Mouse (Mus musculus) gastrocnemius, postnatal 36 days (tissue): ENCODE results near the gene Ppp1r12b. TPM values are rescaled to one million over a fixed set of nuclear protein-coding genes. Genes with fewer than 3 reads are reported as not detected.

Experiments used
- DNase-seq, 2 experiments: peaks; one replicate each; pipeline ENCODE4 v3.0.0; 2022
- intact Hi-C: fragments of 180-260 bp; cut with DNase I; formaldehyde crosslinking; loops from one replicate; pipeline ENCODE4 v1.15.1; 2025
- total RNA-seq, 2 experiments: library from RNA; stranded (reverse); gene quantifications; 2 replicates each; pipeline ENCODE4 v1.2.3; 2021

Gene Ppp1r12b
- total RNA-seq, 2 experiments from 2014 or later, result 170 to 182 TPM

GRCm38 (mm10) chr1:134947590-134947989 is 8.2 kb downstream of the Ppp1r12b start:
- no peak for DNase-seq
- intact Hi-C loops, result no loop called here

- intact Hi-C loops, result no loop called here
- no peak for DNase-seq
These were observed 12.8 kb downstream of the Ppp1r12b start for GRCm38 (mm10) chr1:134942898-134943297.

- no peak for DNase-seq
- intact Hi-C loops, result no loop called here
These were observed 14.9 kb downstream of the Ppp1r12b start for GRCm38 (mm10) chr1:134940863-134941262.

GRCm38 (mm10) chr1:134938233-134938632 is 17.5 kb downstream of the Ppp1r12b start:
- intact Hi-C loops, result no loop called here
- DNase-seq, result no peak

- intact Hi-C loops, result no loop called here
- no peak for DNase-seq
These were observed 19.4 kb downstream of the Ppp1r12b start for GRCm38 (mm10) chr1:134936335-134936734.

GRCm38 (mm10) chr1:134932431-134932830 is 23.3 kb downstream of the Ppp1r12b start:
- DNase-seq, result peak in 1 of 2 experiments; percentile 14
- intact Hi-C loops, result no loop called here

- intact Hi-C loops, result loop anchor here (5.0 kb wide), 1 partner anchor 33 kb away; no protein-coding TSS in a partner anchor
- DNase-seq, result peak in 1 of 2 experiments; percentile 29
These were observed 36.7 kb downstream of the Ppp1r12b start for GRCm38 (mm10) chr1:134919010-134919409.

- peak in 1 of 2 experiments; percentile 33 for DNase-seq
- intact Hi-C loops, result loop anchor here (5.0 kb wide), 1 partner anchor 37 kb away; no protein-coding TSS in a partner anchor
These were observed 40.3 kb downstream of the Ppp1r12b start for GRCm38 (mm10) chr1:134915421-134915820.

- peak; percentile 60 to 81 for DNase-seq
- intact Hi-C loops, result no loop called here
These were observed 42.2 kb downstream of the Ppp1r12b start for GRCm38 (mm10) chr1:134913535-134913934.

GRCm38 (mm10) chr1:134911892-134912291 is 43.9 kb downstream of the Ppp1r12b start:
- DNase-seq, result peak in 1 of 2 experiments; percentile 19
- intact Hi-C loops, result no loop called here

- no peak for DNase-seq
- intact Hi-C loops, result no loop called here
These were observed 45.7 kb downstream of the Ppp1r12b start for GRCm38 (mm10) chr1:134910037-134910436.

GRCm38 (mm10) chr1:134909442-134909841 is 46.3 kb downstream of the Ppp1r12b start:
- intact Hi-C loops, result no loop called here

GRCm38 (mm10) chr1:134902051-134902619 is 53.6 kb downstream of the Ppp1r12b start:
- DNase-seq, result no peak
- intact Hi-C loops, result no loop called here

More at GRCm38 (mm10) chr1:134909442-134909841, 46.3 kb downstream of the Ppp1r12b start:
- peak in 1 of 2 experiments; percentile 39 for DNase-seq

- DNase-seq, result no peak
- intact Hi-C loops, result no loop called here
These were observed 59.7 kb downstream of the Ppp1r12b start for GRCm38 (mm10) chr1:134896008-134896407.

- intact Hi-C loops, result loop anchor here (5.0 kb wide), 1 partner anchor 57 kb away; no protein-coding TSS in a partner anchor
- no peak for DNase-seq
These were observed 60.9 kb downstream of the Ppp1r12b start for GRCm38 (mm10) chr1:134894803-134895202.

GRCm38 (mm10) chr1:134891916-134892315 is 63.8 kb downstream of the Ppp1r12b start:
- DNase-seq, result peak; percentile 69 to 79
- intact Hi-C loops, result loop anchor here (5.0 kb wide), 1 partner anchor 60 kb away; no protein-coding TSS in a partner anchor

- intact Hi-C loops, result loop anchor here (5.0 kb wide), 1 partner anchor 63 kb away; no protein-coding TSS in a partner anchor
- DNase-seq, result no peak
These were observed 66.1 kb downstream of the Ppp1r12b start for GRCm38 (mm10) chr1:134889629-134890028.

- DNase-seq, result no peak
- intact Hi-C loops, result no loop called here
These were observed 79.9 kb downstream of the Ppp1r12b start for GRCm38 (mm10) chr1:134875800-134876199.

- no peak for DNase-seq
- intact Hi-C loops, result no loop called here
These were observed 83.1 kb downstream of the Ppp1r12b start for GRCm38 (mm10) chr1:134872678-134873077.

- no peak for DNase-seq
- intact Hi-C loops, result no loop called here
These were observed 89.3 kb downstream of the Ppp1r12b start for GRCm38 (mm10) chr1:134866426-134866825.

GRCm38 (mm10) chr1:134865552-134865951 is 90.2 kb downstream of the Ppp1r12b start:
- DNase-seq, result no peak
- intact Hi-C loops, result no loop called here

- DNase-seq, result no peak
- intact Hi-C loops, result no loop called here
These were observed 95.2 kb downstream of the Ppp1r12b start for GRCm38 (mm10) chr1:134860538-134860937.
